Mouse (Mus musculus): Measurements from ENCODE around the gene Lrrc75b.

DNA sequence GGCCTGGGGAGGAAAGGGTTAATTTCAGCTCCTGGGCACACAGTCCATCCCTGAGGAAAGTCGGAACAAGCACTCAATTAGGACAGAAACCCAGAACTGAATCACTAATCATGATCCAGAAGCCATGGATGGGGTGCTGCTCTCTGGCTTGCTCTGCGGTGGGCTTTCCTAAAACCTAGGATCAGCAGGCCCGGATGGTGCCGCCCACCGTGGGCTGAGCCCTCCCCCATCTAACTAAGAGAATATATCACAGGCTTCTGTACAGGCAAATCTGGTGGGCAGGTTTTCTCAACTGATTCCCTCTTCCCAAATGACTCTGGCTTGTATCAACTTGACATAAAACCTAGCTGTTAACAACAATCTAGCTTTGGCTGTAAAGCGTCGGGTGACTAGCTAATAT lies 12.2 kb downstream of the Lrrc75b start:
- TF ChIP-seq POLR2A (IDR thresholded peaks at IDR 0.05; ENCODE audit: insufficient read length, low read depth) (no peak), CEBPB (IDR thresholded peaks at IDR 0.05; ENCODE audit: insufficient read depth, poor library complexity, severe bottlenecking) (no peak), MAX (IDR thresholded peaks at IDR 0.05; ENCODE audit: low read depth) (no peak)

Data from myocyte (in vitro differentiated cells).